Mouse (Mus musculus): Measurements from ENCODE around the gene Kremen1.

The Kremen1 gene

GRCm38 (mm10) chr11:5172861-5173260 is 88.5 kb downstream of the Kremen1 start:
- no peak for DNase-seq (ENCODE audit: low read depth)

GRCm38 (mm10) chr11:5167311-5167710 is 94.0 kb downstream of the Kremen1 start:
- DNase-seq (ENCODE audit: low read depth) = no peak

- DNase-seq (ENCODE audit: low read depth) = no peak
Observed at GRCm38 (mm10) chr11:5165471-5165916, 95.9 kb downstream of the Kremen1 start.

- no peak for DNase-seq (ENCODE audit: low read depth)
Observed at GRCm38 (mm10) chr11:5164310-5164709, 97.0 kb downstream of the Kremen1 start.

- DNase-seq (ENCODE audit: low read depth) = no peak
Observed at GRCm38 (mm10) chr11:5163421-5163820, 97.9 kb downstream of the Kremen1 start.

- DNase-seq (ENCODE audit: low read depth) = peak; percentile 35
Observed at GRCm38 (mm10) chr11:5160722-5161485, 100.5 kb downstream of the Kremen1 start.

- DNase-seq (ENCODE audit: low read depth) = no peak
Observed at GRCm38 (mm10) chr11:5158056-5158455, 103.3 kb downstream of the Kremen1 start.

GRCm38 (mm10) chr11:5154961-5155805 is 106.2 kb downstream of the Kremen1 start:
- no peak for DNase-seq (ENCODE audit: low read depth)

- DNase-seq (ENCODE audit: low read depth) = no peak
Observed at GRCm38 (mm10) chr11:5151680-5152337, 109.5 kb downstream of the Kremen1 start, which contains the start of gene Emid1. TSS of gene Emid1 (minus strand) at chr11:5152257.

GRCm38 (mm10) chr11:5151247-5151630 is 110.1 kb downstream of the Kremen1 start:
- no peak for DNase-seq (ENCODE audit: low read depth)

- DNase-seq (ENCODE audit: low read depth) = no peak
Observed at GRCm38 (mm10) chr11:5150416-5151246, 110.7 kb downstream of the Kremen1 start.

- no peak for DNase-seq (ENCODE audit: low read depth)
Observed at GRCm38 (mm10) chr11:5149955-5150354, 111.4 kb downstream of the Kremen1 start.

GRCm38 (mm10) chr11:5149249-5149648 is 112.1 kb downstream of the Kremen1 start:
- no peak for DNase-seq (ENCODE audit: low read depth)

- no peak for DNase-seq (ENCODE audit: low read depth)
Observed at GRCm38 (mm10) chr11:5145600-5145999, 115.8 kb downstream of the Kremen1 start.

- DNase-seq (ENCODE audit: low read depth) = no peak
Observed at GRCm38 (mm10) chr11:5141965-5142364, 119.4 kb downstream of the Kremen1 start.

Measured in c-Kit-positive CD71-positive TER-119-negative erythroid progenitor cells, embryonic 14.5 days (primary cell).